Mouse (Mus musculus): ENCODE results near the gene Gm36176. TPM values are rescaled to one million over a fixed set of nuclear protein-coding genes. Genes with fewer than 3 reads are reported as not detected.

Gene Gm36176
- total and polyA plus RNA-seq, 2 experiments from 2014 or later: not detected

DNA sequence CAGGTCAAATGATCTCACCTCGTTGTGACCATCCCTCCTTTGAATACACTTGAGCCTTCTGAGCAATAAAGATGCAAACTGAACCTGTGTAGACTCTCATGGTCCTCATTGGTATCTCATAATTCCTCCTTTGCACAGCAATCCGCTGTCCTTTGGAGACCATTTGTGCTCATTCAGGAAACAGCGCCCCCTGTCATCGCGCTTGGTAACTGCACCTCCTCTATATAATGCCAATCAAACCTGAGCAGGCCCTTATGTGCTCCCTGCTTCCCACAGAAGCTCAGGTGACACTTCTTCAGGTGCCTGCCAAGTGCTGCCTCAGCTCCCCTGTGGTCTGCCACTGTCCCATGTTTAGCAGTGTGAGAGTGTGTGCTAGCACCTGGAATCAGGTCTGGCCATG lies 31.1 kb upstream of the Gm36176 start:
- Histone ChIP-seq H3K36me3 (ENCODE audit: insufficient read depth) (no peaks in the 10 kb centered on the region), H3K4me2 (ENCODE audit: low read depth) (no peak overlapping the region), H3K4me1 (ENCODE audit: insufficient read depth) (no peaks in the 10 kb centered on the region), H3K27me3 (ENCODE audit: insufficient read depth, low read length) (no peaks in the 10 kb centered on the region), H3K9ac (no peak overlapping the region), H3K4me3 (ENCODE audit: low read depth, low read length) (no peak overlapping the region), H3K9me3 (ENCODE audit: low read length) (no peaks in the 10 kb centered on the region), H3K27ac (ENCODE audit: low read depth, low read length) (no peak overlapping the region)
- peak; percentile 25 for DNase-seq
- ATAC-seq: no peak
- peak; percentile 60 for TF ChIP-seq CTCF (IDR thresholded peaks at IDR 0.05; ENCODE audit: low read depth)
- WGBS: 36% methylated on average over 5 of the region's 5 CpGs

DNA sequence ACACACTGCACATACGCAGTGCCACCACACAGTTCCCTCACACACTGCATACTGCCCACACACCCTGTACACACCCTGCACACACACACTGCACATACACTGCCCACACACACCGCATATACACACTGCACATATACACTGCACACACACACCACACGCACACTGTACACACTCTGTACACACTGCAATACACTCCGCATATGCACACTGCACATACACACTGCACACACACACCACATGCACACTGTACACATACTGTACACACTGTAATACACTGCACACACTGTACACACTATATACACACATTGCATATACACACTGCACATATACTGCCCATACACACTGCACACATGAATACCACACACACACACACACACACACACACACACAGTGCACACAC lies 28.1 kb upstream of the Gm36176 start:
- Histone ChIP-seq H3K9me3 (ENCODE audit: low read length) (no peaks in the 10 kb centered on the region), H3K4me1 (ENCODE audit: insufficient read depth) (no peaks in the 10 kb centered on the region), H3K9ac (no peak overlapping the region), H3K36me3 (ENCODE audit: insufficient read depth) (no peaks in the 10 kb centered on the region), H3K27ac (ENCODE audit: low read depth, low read length) (no peak overlapping the region), H3K4me2 (ENCODE audit: low read depth) (no peak overlapping the region), H3K27me3 (ENCODE audit: insufficient read depth, low read length) (no peaks in the 10 kb centered on the region), H3K4me3 (ENCODE audit: low read depth, low read length) (no peak overlapping the region)
- 97% methylated on average over 4 of the region's 4 CpGs for WGBS
- no peak for TF ChIP-seq CTCF (IDR thresholded peaks at IDR 0.05; ENCODE audit: low read depth)
- ATAC-seq (no peak), DNase-seq (no peak)

DNA sequence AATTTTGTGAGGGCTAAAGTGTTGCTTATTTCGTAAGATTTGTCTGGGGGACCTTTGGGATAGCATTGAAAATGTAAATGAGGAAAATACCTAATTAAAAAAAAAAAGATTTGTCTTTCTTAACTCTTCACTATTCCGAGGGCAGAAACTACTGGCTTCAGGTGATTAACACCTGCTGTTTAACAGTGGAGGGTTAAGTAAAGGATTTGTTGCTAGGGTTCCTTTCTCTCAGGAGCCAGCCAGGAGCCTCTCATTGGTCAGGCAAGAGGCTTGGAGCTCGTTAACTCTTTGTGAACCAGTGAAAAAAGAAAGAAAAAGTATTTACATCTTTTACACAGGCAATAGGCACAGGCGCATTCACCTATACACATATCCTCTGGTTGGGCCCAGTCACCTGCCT lies 27.4 kb upstream of the Gm36176 start:
- no peak for TF ChIP-seq CTCF (IDR thresholded peaks at IDR 0.05; ENCODE audit: low read depth)
- Histone ChIP-seq H3K36me3 (ENCODE audit: insufficient read depth) (no peaks in the 10 kb centered on the region), H3K9ac (no peak overlapping the region), H3K4me2 (ENCODE audit: low read depth) (no peak overlapping the region), H3K27ac (ENCODE audit: low read depth, low read length) (no peak overlapping the region), H3K27me3 (ENCODE audit: insufficient read depth, low read length) (no peaks in the 10 kb centered on the region), H3K4me1 (ENCODE audit: insufficient read depth) (no peaks in the 10 kb centered on the region), H3K9me3 (ENCODE audit: low read length) (no peaks in the 10 kb centered on the region), H3K4me3 (ENCODE audit: low read depth, low read length) (no peak overlapping the region)
- 22% methylated on average over 4 of the region's 4 CpGs for WGBS
- DNase-seq (no peak), ATAC-seq (no peak)

DNA sequence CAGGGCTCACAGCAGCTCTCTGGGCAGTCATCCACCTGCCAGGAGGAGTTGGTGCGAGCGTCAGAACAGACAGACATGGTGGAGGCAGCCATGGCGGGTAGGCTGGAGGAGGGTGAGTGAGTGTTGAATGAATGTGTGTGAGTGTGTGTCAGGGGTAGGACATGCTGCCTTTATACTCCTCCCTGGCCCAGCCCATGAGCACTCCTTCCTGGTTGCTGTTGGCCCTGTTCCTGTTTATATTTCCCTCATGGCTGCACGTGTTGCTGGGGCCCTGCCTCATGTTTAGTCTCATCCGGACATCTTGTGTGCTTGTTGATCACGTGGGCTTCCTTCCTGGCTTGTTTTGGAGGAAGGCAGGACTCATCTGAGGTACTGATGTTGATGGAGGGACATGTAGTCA lies 19.7 kb upstream of the Gm36176 start, which contains the start of gene Krtap10-4:
Krtap10-4 (minus strand) TSS at position 145 of the 400 bp plus-strand sequence.
- Histone ChIP-seq H3K4me1 (ENCODE audit: insufficient read depth) (no peaks in the 10 kb centered on the region), H3K9me3 (ENCODE audit: low read length) (no peaks in the 10 kb centered on the region), H3K4me2 (ENCODE audit: low read depth) (no peak within 1 kb of the TSS), H3K9ac (no peak within 1 kb of the TSS), H3K27me3 (ENCODE audit: insufficient read depth, low read length) (no peaks in the 10 kb centered on the region), H3K4me3 (ENCODE audit: low read depth, low read length) (no peak within 1 kb of the TSS), H3K27ac (ENCODE audit: low read depth, low read length) (no peak within 1 kb of the TSS), H3K36me3 (ENCODE audit: insufficient read depth) (no peaks in the 10 kb centered on the region)
- TF ChIP-seq CTCF (IDR thresholded peaks at IDR 0.05; ENCODE audit: low read depth): no peak
- DNase-seq: no peak
- no peak for ATAC-seq
- 58% methylated on average over 6 of the region's 6 CpGs for WGBS

DNA sequence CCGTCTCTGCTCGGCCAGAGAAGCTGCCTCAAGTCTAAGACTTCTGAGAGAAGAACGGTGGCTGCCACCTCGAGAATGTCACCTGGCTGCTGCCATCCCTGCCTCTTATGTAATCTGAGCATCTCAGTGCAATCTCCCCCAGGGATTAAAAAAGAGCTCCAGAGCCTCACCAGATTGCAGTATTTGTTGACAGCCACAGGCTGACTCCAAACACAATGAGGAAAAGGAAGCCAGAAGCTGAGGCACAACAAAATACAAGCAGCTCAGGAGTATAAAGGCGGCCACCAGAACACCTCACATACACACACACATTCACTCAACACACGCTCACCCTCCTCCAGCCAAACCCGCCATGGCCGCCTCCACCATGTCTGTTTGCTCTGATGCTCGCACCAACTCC lies 11.0 kb upstream of the Gm36176 start, which contains the start of gene Krtap10-10:
Krtap10-10 (plus strand) TSS at position 301 of the 400 bp plus-strand sequence.
- H3K4me1 ChIP-seq (ENCODE audit: insufficient read depth): no peaks in the 10 kb centered on the region
- no peaks in the 10 kb centered on the region for H3K27me3 ChIP-seq (ENCODE audit: insufficient read depth, low read length)
- H3K4me2 ChIP-seq (ENCODE audit: low read depth): no peak within 1 kb of the TSS
- H3K4me3 ChIP-seq (ENCODE audit: low read depth, low read length): no peak within 1 kb of the TSS
- TF ChIP-seq CTCF (IDR thresholded peaks at IDR 0.05; ENCODE audit: low read depth): no peak
- ATAC-seq (no peak), DNase-seq (no peak)
- H3K27ac ChIP-seq (ENCODE audit: low read depth, low read length): no peak within 1 kb of the TSS
- H3K36me3 ChIP-seq (ENCODE audit: insufficient read depth): no peaks in the 10 kb centered on the region
- WGBS: 66% methylated on average over 9 of the region's 9 CpGs
- H3K9me3 ChIP-seq (ENCODE audit: low read length): no peaks in the 10 kb centered on the region
- H3K9ac ChIP-seq: no peak within 1 kb of the TSS

DNA sequence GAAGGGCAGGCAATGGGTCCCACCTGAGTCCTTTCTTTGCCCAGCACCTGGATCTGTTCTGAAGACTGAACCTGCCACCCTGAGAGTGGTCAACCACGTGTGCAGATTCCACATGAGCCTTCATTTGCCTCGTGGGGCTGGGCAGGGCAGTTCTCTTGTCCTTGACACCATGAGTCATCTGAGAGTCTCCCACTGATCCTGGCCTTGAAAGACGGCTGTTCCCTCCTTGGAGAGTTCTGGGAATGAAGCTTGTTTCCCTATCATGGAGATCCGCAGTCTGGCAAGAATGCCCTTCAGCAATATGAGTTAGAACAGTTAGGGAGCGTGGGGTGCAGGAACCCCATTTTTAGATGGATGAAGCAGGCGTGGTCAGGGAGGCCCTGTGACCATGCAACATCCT lies 7.6 kb upstream of the Gm36176 start:
- Histone ChIP-seq H3K27me3 (ENCODE audit: insufficient read depth, low read length) (no peaks in the 10 kb centered on the region), H3K4me2 (ENCODE audit: low read depth) (no peak overlapping the region), H3K9ac (no peak overlapping the region), H3K4me1 (ENCODE audit: insufficient read depth) (no peaks in the 10 kb centered on the region), H3K9me3 (ENCODE audit: low read length) (0 out of 2 replicates have a peak, but pooled peaks cover 3% of the 10 kb centered on the region), H3K36me3 (ENCODE audit: insufficient read depth) (no peaks in the 10 kb centered on the region), H3K4me3 (ENCODE audit: low read depth, low read length) (no peak overlapping the region), H3K27ac (ENCODE audit: low read depth, low read length) (no peak overlapping the region)
- no peak for TF ChIP-seq CTCF (IDR thresholded peaks at IDR 0.05; ENCODE audit: low read depth)
- DNase-seq (no peak), ATAC-seq (no peak)
- 76% methylated on average over 6 of the region's 6 CpGs for WGBS

DNA sequence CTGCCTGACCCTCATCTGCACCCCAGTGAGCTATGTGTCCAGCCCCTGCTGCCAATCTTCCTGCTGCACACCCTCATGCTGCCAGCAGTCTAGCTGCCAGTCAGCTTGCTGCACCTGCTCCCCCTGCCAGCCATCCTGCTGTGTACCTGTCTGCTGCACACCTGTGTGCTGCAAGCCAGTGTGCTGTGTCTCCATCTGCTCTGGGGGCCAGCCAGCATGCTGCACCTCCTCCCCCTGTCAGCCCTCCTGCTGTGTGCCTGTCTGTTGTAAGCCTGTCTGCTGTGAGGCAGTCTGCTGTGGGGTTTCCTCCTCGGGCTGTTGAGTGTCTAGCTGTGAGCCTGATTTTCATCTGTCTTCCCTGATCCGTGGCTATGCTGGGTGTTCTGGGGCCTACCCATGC lies 358 bp downstream of the Gm36176 start:
- Histone ChIP-seq H3K4me1 (ENCODE audit: insufficient read depth) (no peaks in the 10 kb centered on the region), H3K36me3 (ENCODE audit: insufficient read depth) (no peaks in the 10 kb centered on the region), H3K27ac (ENCODE audit: low read depth, low read length) (no peak overlapping the region), H3K4me2 (ENCODE audit: low read depth) (no peak overlapping the region), H3K9ac (no peak overlapping the region), H3K4me3 (ENCODE audit: low read depth, low read length) (no peak overlapping the region), H3K9me3 (ENCODE audit: low read length) (0 out of 2 replicates have a peak, but pooled peaks cover 3% of the 10 kb centered on the region), H3K27me3 (ENCODE audit: insufficient read depth, low read length) (no peaks in the 10 kb centered on the region)
- TF ChIP-seq CTCF (IDR thresholded peaks at IDR 0.05; ENCODE audit: low read depth): no peak
- 12% methylated on average over 2 of the region's 2 CpGs for WGBS
- ATAC-seq (no peak), DNase-seq (no peak)
